Mouse (Mus musculus): ENCODE results near the gene Pgm1. TPM values are rescaled to one million over a fixed set of nuclear protein-coding genes. Genes with fewer than 3 reads are reported as not detected.

The Pgm1 gene
- polyA plus RNA-seq (2015; fragmentation: Nextera tagmentation; extraction: Ambion mirVana) = 50.3 and 52.4 TPM in 2 replicates

DNA sequence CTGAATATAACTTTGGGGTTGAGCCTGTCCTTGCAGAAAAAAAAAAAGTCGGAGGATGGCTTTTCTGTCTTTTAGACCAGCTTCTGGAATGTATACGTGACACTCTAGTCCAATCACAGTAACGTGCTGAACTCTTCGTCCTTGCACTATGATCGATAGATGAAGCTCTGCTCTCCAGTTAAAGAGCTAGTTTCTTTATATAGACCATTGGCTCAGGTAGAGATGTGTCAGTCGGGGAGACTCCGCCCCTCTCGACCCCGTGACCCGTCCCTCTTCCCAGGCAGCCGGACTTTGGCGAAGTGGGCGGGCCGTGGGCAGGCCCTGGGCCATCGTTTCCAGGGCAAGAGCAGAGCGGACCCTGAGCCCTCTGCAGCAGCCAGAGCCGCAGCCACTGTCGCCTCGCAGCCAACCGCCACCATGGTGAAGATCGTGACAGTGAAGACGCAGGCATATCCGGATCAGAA, at the start of gene Pgm1:
Gene Pgm1, plus strand, starts transcription at position 266 of the 464 bp plus-strand sequence.
- Histone ChIP-seq H3K9me3 (ENCODE audit: control insufficient read depth, low read length) (no peaks in the 10 kb centered on the region), H3K4me3 (ENCODE audit: low read depth, low read length) (peak within 1 kb of the TSS; percentile 66), H3K36me3 (ENCODE audit: control insufficient read depth, insufficient read depth, low read length) (no peaks in the 10 kb centered on the region), H3K4me2 (replicated peaks; ENCODE audit: low read depth) (peak within 1 kb of the TSS; percentile 93), H3K4me1 (replicated peaks; ENCODE audit: control insufficient read depth, insufficient read depth) (peaks cover 7% of the 10 kb centered on the region), H3K27ac (replicated peaks) (peak within 1 kb of the TSS; percentile 88), H3K27me3 (ENCODE audit: control insufficient read depth, insufficient read depth, low read length) (no peaks in the 10 kb centered on the region), H3K9ac (ENCODE audit: low read length) (peak within 1 kb of the TSS; percentile 75)
- ATAC-seq (ENCODE audit: low FRiP score, low TSS enrichment) = peak; percentile 89
- WGBS = 3% methylated on average over 23 of the region's 23 CpGs
- DNase-seq (ENCODE audit: low spot score) = peak; percentile 89
- TF ChIP-seq EP300 (optimal IDR thresholded peaks at IDR 0.05) (no peak), CTCF (IDR thresholded peaks at IDR 0.05; ENCODE audit: low read depth) (no peak)

- H3K4me1 ChIP-seq (replicated peaks; ENCODE audit: control insufficient read depth, insufficient read depth) = no peaks in the 10 kb centered on the region
- no peak for ATAC-seq (ENCODE audit: low FRiP score, low TSS enrichment)
- H3K9me3 ChIP-seq (ENCODE audit: control insufficient read depth, low read length) = no peaks in the 10 kb centered on the region
- H3K27ac ChIP-seq (replicated peaks) = no peak overlapping the region
- no peaks in the 10 kb centered on the region for H3K36me3 ChIP-seq (ENCODE audit: control insufficient read depth, insufficient read depth, low read length)
- H3K9ac ChIP-seq (ENCODE audit: low read length) = no peak overlapping the region
- no peak overlapping the region for H3K4me2 ChIP-seq (replicated peaks; ENCODE audit: low read depth)
- no peak overlapping the region for H3K4me3 ChIP-seq (ENCODE audit: low read depth, low read length)
- H3K27me3 ChIP-seq (ENCODE audit: control insufficient read depth, insufficient read depth, low read length) = no peaks in the 10 kb centered on the region
- no peak for DNase-seq (ENCODE audit: low spot score)
- peak; percentile 77 for TF ChIP-seq CTCF (IDR thresholded peaks at IDR 0.05; ENCODE audit: low read depth)
- TF ChIP-seq EP300 (optimal IDR thresholded peaks at IDR 0.05) = no peak
Measured at GRCm38 (mm10) chr4:99881882-99882281, 47.3 kb upstream of the Pgm1 start.

DNA sequence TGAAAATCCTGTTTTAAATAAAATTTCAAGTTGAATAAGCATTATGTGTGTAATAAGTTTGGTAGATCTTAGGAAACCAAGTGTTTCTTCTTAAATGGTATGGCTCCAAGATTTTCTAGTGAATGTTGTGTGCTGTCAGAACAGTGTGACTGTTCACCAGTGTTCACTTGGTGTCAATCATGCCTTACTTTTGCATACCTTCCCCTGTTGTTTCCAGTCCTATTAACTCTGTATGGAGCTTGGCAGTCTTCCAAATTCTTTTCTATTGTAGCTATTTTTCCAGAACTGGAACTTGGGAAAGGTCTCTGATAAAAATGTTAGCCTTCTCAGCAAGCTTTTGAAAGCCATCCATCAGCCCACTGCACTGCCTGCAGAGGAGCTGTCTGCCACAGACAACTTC, 46.8 kb upstream of the Pgm1 start:
- Histone ChIP-seq H3K36me3 (ENCODE audit: control insufficient read depth, insufficient read depth, low read length) (no peaks in the 10 kb centered on the region), H3K27me3 (ENCODE audit: control insufficient read depth, insufficient read depth, low read length) (no peaks in the 10 kb centered on the region), H3K27ac (replicated peaks) (no peak overlapping the region), H3K9me3 (ENCODE audit: control insufficient read depth, low read length) (no peaks in the 10 kb centered on the region), H3K4me3 (ENCODE audit: low read depth, low read length) (no peak overlapping the region), H3K9ac (ENCODE audit: low read length) (no peak overlapping the region), H3K4me2 (replicated peaks; ENCODE audit: low read depth) (no peak overlapping the region), H3K4me1 (replicated peaks; ENCODE audit: control insufficient read depth, insufficient read depth) (no peaks in the 10 kb centered on the region)
- no peak for ATAC-seq (ENCODE audit: low FRiP score, low TSS enrichment)
- TF ChIP-seq EP300 (optimal IDR thresholded peaks at IDR 0.05) (no peak), CTCF (IDR thresholded peaks at IDR 0.05; ENCODE audit: low read depth) (no peak)
- no peak for DNase-seq (ENCODE audit: low spot score)

DNA sequence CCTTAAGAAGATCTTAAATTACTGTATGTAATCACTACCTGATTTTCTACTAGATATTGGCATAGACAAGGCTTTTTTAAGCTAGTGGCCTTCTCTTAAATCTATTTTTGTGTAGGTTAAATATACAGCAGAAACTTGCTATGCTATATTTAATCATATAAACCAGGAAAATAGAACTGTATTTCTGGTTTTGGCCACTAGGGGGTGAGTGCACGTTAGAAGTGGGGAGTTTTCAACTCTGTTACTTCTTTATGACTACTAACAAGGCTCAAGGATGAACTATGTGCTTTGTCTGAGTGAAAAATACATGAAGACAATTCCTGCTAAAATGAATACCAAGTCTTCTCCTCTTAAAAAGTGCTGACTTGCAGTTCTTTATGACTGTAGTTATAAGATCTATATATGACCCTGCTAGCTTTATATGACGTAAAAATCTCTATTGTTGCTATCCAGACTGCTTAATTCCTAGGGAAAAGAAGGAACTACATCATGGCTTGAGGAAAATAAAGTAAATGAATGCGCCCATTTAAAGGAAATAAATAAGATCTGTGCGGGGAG, 15.2 kb upstream of the Pgm1 start:
- TF ChIP-seq EP300 (optimal IDR thresholded peaks at IDR 0.05) = no peak
- peak; percentile 81 for TF ChIP-seq CTCF (IDR thresholded peaks at IDR 0.05; ENCODE audit: low read depth)
- Histone ChIP-seq H3K4me3 (ENCODE audit: low read depth, low read length) (no peak overlapping the region), H3K9ac (ENCODE audit: low read length) (no peak overlapping the region), H3K36me3 (ENCODE audit: control insufficient read depth, insufficient read depth, low read length) (no peaks in the 10 kb centered on the region), H3K27ac (replicated peaks) (no peak overlapping the region), H3K4me2 (replicated peaks; ENCODE audit: low read depth) (no peak overlapping the region), H3K9me3 (ENCODE audit: control insufficient read depth, low read length) (no peaks in the 10 kb centered on the region), H3K27me3 (ENCODE audit: control insufficient read depth, insufficient read depth, low read length) (no peaks in the 10 kb centered on the region), H3K4me1 (replicated peaks; ENCODE audit: control insufficient read depth, insufficient read depth) (no peaks in the 10 kb centered on the region)
- DNase-seq (ENCODE audit: low spot score) (no peak), ATAC-seq (ENCODE audit: low FRiP score, low TSS enrichment) (no peak)
- 70% methylated on average over 4 of the region's 4 CpGs for WGBS

GRCm38 (mm10) chr4:99926380-99926779, 2.8 kb upstream of the Pgm1 start:
- Histone ChIP-seq H3K4me3 (ENCODE audit: low read depth, low read length) (no peak overlapping the region), H3K9me3 (ENCODE audit: control insufficient read depth, low read length) (no peaks in the 10 kb centered on the region), H3K27ac (replicated peaks) (no peak overlapping the region), H3K4me2 (replicated peaks; ENCODE audit: low read depth) (no peak overlapping the region), H3K36me3 (ENCODE audit: control insufficient read depth, insufficient read depth, low read length) (no peaks in the 10 kb centered on the region), H3K27me3 (ENCODE audit: control insufficient read depth, insufficient read depth, low read length) (no peaks in the 10 kb centered on the region), H3K4me1 (replicated peaks; ENCODE audit: control insufficient read depth, insufficient read depth) (peaks cover 4% of the 10 kb centered on the region), H3K9ac (ENCODE audit: low read length) (no peak overlapping the region)
- DNase-seq (ENCODE audit: low spot score) (no peak), ATAC-seq (ENCODE audit: low FRiP score, low TSS enrichment) (no peak)
- WGBS = 80% methylated on average over 4 of the region's 4 CpGs
- TF ChIP-seq EP300 (optimal IDR thresholded peaks at IDR 0.05) = no peak
- TF ChIP-seq CTCF (IDR thresholded peaks at IDR 0.05; ENCODE audit: low read depth) = no peak

GRCm38 (mm10) chr4:99928521-99928920, 693 bp upstream of the Pgm1 start:
- ATAC-seq (ENCODE audit: low FRiP score, low TSS enrichment) = no peak
- TF ChIP-seq EP300 (optimal IDR thresholded peaks at IDR 0.05) = no peak
- Histone ChIP-seq H3K9ac (ENCODE audit: low read length) (no peak overlapping the region), H3K4me2 (replicated peaks; ENCODE audit: low read depth) (no peak overlapping the region), H3K27ac (replicated peaks) (no peak overlapping the region), H3K4me3 (ENCODE audit: low read depth, low read length) (no peak overlapping the region), H3K36me3 (ENCODE audit: control insufficient read depth, insufficient read depth, low read length) (no peaks in the 10 kb centered on the region), H3K4me1 (replicated peaks; ENCODE audit: control insufficient read depth, insufficient read depth) (peaks cover 7% of the 10 kb centered on the region), H3K27me3 (ENCODE audit: control insufficient read depth, insufficient read depth, low read length) (no peaks in the 10 kb centered on the region), H3K9me3 (ENCODE audit: control insufficient read depth, low read length) (no peaks in the 10 kb centered on the region)
- no peak for DNase-seq (ENCODE audit: low spot score)
- WGBS = 27% methylated on average over 6 of the region's 6 CpGs

All from stomach, postnatal 0 days (tissue).